Mouse (Mus musculus) neural tube, embryonic 13.5 days (tissue): Measurements from ENCODE around the gene Dennd5a. TPM values are rescaled to one million over a fixed set of nuclear protein-coding genes. Genes with fewer than 3 reads are reported as not detected.
A peak's percentile ranks its signal among the peaks of the same experiment; 100 is the strongest.
"Not testable (repeated sequence)": the region's sequence is repeated elsewhere in the genome, so short reads cannot be mapped to it uniquely, and the experiment has no call there.

Experiments
- ATAC-seq: fragments of 200-750 bp; cut with Nextera tagmentation; 2 replicates; pipeline ENCODE4 v1.8.0; 2017; ENCODE audit warnings: low read depth, mild to moderate bottlenecking, moderate TSS enrichment, moderate library complexity
- H3K27ac ChIP-seq: fragments of 300-500 bp; sonication (generic); replicated peaks from 2 replicates; pipeline ENCODE4 v1.5.1; 2015; ENCODE audit warnings: moderate library complexity, mild to moderate bottlenecking, inconsistent platforms
- H3K27me3 ChIP-seq: fragments of 300-500 bp; sonication (generic); 2 replicates; pipeline ENCODE4 v1.6.1; 2015; ENCODE audit warnings: mild to moderate bottlenecking, inconsistent platforms
- H3K36me3 ChIP-seq: fragments of 300-500 bp; sonication (generic); 2 replicates; pipeline ENCODE4 v1.6.1; 2015; ENCODE audit warnings: mild to moderate bottlenecking, inconsistent platforms
- H3K4me1 ChIP-seq: fragments of 300-500 bp; sonication (generic); replicated peaks from 2 replicates; pipeline ENCODE4 v1.6.1; 2015; ENCODE audit warnings: inconsistent platforms
- H3K4me2 ChIP-seq: fragments of 300-500 bp; sonication (generic); 2 replicates; pipeline ENCODE4 v1.6.1; 2015; ENCODE audit warnings: inconsistent platforms, mild to moderate bottlenecking, moderate library complexity
- H3K4me3 ChIP-seq: fragments of 300-500 bp; sonication (generic); 2 replicates; pipeline ENCODE4 v1.5.1; 2015; ENCODE audit warnings: mild to moderate bottlenecking, inconsistent platforms
- H3K9ac ChIP-seq: fragments of 300-500 bp; sonication (generic); 2 replicates; pipeline ENCODE4 v1.6.1; 2015; ENCODE audit warnings: moderate library complexity, mild to moderate bottlenecking, inconsistent platforms
- H3K9me3 ChIP-seq: fragments of 300-500 bp; sonication (generic); 2 replicates; pipeline ENCODE4 v1.6.1; 2016; ENCODE audit warnings: inconsistent platforms
- WGBS: fragments of 180-500 bp; shearing (Covaris S2); methylation state at CpG from one replicate; pipeline ENCODE4 v1.1.7; 2015; 5-methylcytosine and 5-hydroxymethylcytosine counted together
- polyA plus RNA-seq: library from polyadenylated mRNA; unstranded; fragments of >200 nt; fragmentation: Nextera tagmentation; extraction: Ambion mirVana; gene quantifications from 2 replicates; pipeline ENCODE4 v1.2.1, GENCODE M21; 2015

Dennd5a gene
- polyA plus RNA-seq, result 42.2 and 42.5 TPM in 2 replicates

DNA sequence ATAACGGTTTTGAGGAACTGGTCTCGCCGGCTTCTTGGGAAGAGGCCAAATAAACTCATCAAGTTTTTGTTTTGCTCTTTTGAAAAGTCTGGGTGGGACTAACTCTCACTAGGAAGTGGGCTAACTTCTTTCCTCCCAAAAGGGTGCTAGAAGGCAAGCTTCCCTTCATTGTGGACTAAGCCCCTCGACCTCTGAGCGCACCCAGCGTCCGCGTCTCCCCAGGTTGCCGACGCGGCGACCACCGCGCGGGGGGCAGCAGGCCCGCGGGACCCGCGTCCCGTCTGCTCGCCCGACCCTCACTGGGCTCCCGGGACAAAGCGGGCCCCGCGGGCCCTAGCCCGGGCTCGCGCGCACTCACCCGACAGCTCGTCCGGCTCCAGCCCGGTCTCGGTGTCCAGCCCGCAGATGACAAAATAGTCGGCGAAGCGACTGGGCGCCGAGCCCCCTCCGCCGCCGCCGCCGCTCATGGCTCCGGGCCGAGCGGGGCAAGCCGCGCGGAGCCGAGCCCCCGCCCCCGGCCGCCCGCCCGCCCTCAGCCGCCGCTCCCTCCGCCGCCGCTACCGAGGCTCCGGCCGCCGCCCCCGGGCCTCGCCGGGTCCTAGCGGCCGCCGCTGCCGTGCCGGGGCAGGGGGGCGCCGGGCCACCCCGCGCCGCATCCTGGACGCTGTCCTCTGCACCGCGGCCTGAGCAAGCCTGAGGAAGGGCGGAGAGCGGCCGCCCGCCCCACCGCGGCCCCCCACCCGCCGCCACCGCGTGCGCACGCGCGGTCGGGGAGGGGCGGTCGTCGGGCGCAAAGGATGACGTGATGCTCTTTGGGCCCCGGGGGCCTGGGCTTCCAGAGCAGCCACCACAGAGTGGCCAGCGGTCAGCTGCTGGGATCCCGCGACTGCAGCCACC is at the start of gene Dennd5a:
Dennd5a (minus strand) TSS at position 755 of the 897 bp plus-strand sequence.
- WGBS, result under 1% methylated on average over 66 of the region's 107 CpGs
- no peaks in the 10 kb centered on the region for H3K27me3 ChIP-seq
- H3K36me3 ChIP-seq, result no peaks in the 10 kb centered on the region
- peak within 1 kb of the TSS; percentile 79 for H3K4me3 ChIP-seq
- ATAC-seq, result peak; percentile 95
- H3K4me1 ChIP-seq, result peaks cover 63% of the 10 kb centered on the region
- H3K27ac ChIP-seq, result peak within 1 kb of the TSS; percentile 96
- peak within 1 kb of the TSS; percentile 84 for H3K4me2 ChIP-seq
- H3K9me3 ChIP-seq, result no peaks in the 10 kb centered on the region
- peak within 1 kb of the TSS; percentile 98 for H3K9ac ChIP-seq

DNA sequence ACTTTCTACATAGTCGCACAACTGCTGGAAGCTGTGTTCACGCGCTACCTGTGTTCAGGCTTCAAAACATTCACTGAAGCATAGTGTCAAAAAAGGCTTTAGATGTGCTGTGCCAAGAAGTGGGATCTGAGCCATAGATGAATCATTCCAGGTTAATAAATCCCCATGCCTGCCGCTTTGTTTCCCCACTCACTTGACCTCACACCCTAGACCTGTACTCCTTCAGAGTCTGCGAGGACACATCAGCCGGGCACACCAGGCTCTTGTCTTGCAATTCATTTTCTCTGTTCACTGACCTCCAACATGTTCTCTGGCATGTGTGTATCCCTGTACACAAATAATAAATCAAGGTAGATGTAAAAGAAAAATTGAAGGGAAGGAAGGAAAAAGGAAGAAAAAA is 48.8 kb upstream of the Dennd5a start:
- H3K27me3 ChIP-seq, result no peaks in the 10 kb centered on the region
- H3K9ac ChIP-seq, result no peak overlapping the region
- H3K4me2 ChIP-seq, result no peak overlapping the region
- H3K4me3 ChIP-seq, result no peak overlapping the region
- 93% methylated on average over 6 of the region's 6 CpGs for WGBS
- H3K9me3 ChIP-seq, result no peaks in the 10 kb centered on the region
- no peak overlapping the region for H3K27ac ChIP-seq
- no peaks in the 10 kb centered on the region for H3K36me3 ChIP-seq
- ATAC-seq, result no peak
- no peaks in the 10 kb centered on the region for H3K4me1 ChIP-seq

DNA sequence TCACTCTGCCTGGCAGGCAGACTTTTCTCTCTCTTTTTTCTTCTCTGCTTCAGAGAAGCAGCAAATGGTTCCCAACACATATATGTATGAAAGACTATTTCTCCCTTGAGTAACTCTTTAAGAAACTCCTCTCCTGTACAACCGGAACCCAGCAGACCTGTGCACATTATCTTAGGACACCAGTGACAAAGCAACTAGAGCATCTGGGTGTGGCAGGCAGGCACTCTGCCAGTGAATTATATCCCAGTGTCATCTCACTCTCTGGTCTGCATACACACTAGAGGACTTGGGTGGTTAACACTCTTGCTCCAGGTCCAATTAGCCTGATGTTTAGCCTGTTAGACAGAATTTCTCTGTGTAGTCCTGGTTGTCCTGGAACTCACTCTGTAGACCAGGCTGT is 48.2 kb upstream of the Dennd5a start:
- H3K36me3 ChIP-seq, result no peaks in the 10 kb centered on the region
- H3K4me2 ChIP-seq, result no peak overlapping the region
- H3K27me3 ChIP-seq, result no peaks in the 10 kb centered on the region
- no peak overlapping the region for H3K9ac ChIP-seq
- 100% methylated on average over 1 of the region's 1 CpGs for WGBS
- H3K4me3 ChIP-seq, result no peak overlapping the region
- no peaks in the 10 kb centered on the region for H3K4me1 ChIP-seq
- H3K9me3 ChIP-seq, result no peaks in the 10 kb centered on the region
- H3K27ac ChIP-seq, result no peak overlapping the region
- no peak for ATAC-seq

DNA sequence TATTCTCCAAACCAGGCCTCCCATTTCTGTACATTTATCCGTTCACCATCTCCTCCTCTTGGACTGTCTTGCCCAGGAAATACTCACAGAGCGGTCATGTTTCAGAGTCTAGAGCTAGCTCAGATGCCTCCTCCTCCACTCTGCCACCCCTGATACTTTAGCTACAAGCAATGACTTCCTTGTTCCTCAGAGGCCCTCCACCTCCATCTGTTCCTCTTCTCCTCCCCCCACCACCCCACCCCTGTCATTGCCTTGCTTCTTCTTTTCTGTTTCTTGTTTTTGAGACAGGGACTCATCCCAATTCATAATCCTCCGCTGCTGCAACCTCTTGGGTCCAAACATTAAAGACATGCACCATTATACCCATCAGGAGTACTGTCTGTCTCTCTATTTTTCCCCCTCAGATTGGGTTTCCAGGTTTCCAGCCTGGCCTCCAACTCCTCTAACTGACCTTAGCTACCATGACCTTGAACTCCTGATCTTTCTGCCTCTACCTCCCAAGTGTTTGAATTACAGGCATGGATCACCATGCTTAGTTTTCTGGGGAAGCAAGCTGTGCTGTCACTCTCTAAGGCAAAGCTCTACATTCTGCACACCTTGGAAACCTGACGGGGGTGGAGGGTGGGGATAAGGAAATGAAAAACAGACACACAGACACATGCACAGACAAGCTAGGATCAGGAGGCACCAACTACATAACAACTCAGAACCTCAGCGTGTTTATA is 46.4 kb upstream of the Dennd5a start:
- H3K4me3 ChIP-seq, result no peak overlapping the region
- H3K27me3 ChIP-seq, result no peaks in the 10 kb centered on the region
- H3K4me1 ChIP-seq, result peaks cover 6% of the 10 kb centered on the region
- ATAC-seq, result no peak
- no peak overlapping the region for H3K27ac ChIP-seq
- 86% methylated on average over 5 of the region's 5 CpGs for WGBS
- H3K36me3 ChIP-seq, result no peaks in the 10 kb centered on the region
- H3K9ac ChIP-seq, result no peak overlapping the region
- H3K4me2 ChIP-seq, result no peak overlapping the region
- no peaks in the 10 kb centered on the region for H3K9me3 ChIP-seq

DNA sequence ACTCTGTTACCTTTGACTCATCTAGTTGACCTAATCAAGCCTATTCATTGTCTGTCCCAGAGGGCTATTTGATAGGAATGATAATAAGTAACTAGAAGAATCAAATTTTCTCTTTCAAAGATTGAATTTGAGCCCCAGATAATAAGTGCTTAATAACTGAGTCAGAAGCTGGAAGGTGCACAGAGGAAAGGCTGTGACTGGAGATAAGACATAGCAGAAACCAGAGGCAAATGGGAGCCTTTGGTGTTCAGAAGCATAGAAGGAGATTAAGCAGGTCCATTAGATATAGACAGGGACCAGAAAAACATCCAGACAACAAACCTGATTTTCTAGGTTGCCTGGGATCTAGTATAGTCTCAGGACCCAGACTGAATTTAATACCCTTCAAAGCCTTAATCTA is 45.7 kb upstream of the Dennd5a start:
- Histone ChIP-seq H3K36me3 (no peaks in the 10 kb centered on the region), H3K4me2 (no peak overlapping the region), H3K9me3 (no peaks in the 10 kb centered on the region), H3K27me3 (no peaks in the 10 kb centered on the region), H3K4me1 (peaks cover 6% of the 10 kb centered on the region), H3K4me3 (no peak overlapping the region), H3K9ac (no peak overlapping the region), H3K27ac (no peak overlapping the region)
- ATAC-seq, result no peak

DNA sequence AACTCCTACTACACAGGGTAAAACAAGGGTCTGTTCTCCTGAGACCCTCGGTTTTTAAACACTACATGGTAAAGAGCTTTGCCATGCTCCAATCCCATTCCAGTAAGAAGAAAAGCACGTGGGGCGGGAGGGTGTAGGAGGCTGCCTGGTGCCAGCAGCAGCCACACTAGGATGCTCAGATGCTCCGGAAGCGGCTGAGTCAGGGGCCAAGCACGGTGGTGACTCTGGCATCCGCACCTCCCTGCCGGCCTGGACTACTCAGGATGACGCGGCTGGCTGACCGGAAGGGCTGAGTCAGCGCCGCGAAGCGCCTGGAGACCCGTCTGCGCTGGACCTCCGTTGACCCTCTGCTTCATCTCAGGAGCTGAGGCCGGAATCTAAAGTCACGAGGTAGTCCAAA is 42.7 kb upstream of the Dennd5a start:
- ATAC-seq, result peak; percentile 27; the same call in 1 of the 2 replicates
- Histone ChIP-seq H3K9me3 (no peaks in the 10 kb centered on the region), H3K4me1 (peaks cover 6% of the 10 kb centered on the region), H3K4me2 (peak overlapping the region; percentile 47), H3K27me3 (no peaks in the 10 kb centered on the region), H3K9ac (peak overlapping the region; percentile 58), H3K4me3 (peak overlapping the region; percentile 15; the same call in 1 of the 2 replicates), H3K36me3 (no peaks in the 10 kb centered on the region), H3K27ac (no peak overlapping the region)
- WGBS, result 17% methylated on average over 20 of the region's 20 CpGs

DNA sequence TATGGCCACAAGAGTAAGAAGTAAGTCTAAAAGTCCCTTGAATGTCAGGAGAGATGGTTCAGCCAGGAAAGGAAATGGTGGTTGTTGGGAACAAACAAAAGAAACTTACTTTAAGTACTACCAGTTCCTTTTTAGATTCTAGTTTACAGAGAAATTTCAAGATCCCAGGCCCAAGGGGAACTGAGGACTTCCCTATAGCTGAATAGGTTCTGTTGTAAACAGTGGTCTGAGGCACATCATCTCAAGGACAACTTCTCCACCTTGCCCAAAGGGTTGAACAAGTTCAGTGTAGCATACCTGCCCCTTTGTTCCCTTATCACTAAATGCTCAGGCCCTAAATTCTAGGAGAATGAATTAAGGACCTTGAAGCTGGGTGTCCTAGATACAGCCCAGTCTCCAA is 41.8 kb upstream of the Dennd5a start:
- Histone ChIP-seq H3K36me3 (no peaks in the 10 kb centered on the region), H3K27me3 (no peaks in the 10 kb centered on the region), H3K4me2 (no peak overlapping the region), H3K9me3 (no peaks in the 10 kb centered on the region), H3K4me3 (no peak overlapping the region), H3K4me1 (peaks cover 6% of the 10 kb centered on the region), H3K9ac (no peak overlapping the region), H3K27ac (no peak overlapping the region)
- no peak for ATAC-seq

DNA sequence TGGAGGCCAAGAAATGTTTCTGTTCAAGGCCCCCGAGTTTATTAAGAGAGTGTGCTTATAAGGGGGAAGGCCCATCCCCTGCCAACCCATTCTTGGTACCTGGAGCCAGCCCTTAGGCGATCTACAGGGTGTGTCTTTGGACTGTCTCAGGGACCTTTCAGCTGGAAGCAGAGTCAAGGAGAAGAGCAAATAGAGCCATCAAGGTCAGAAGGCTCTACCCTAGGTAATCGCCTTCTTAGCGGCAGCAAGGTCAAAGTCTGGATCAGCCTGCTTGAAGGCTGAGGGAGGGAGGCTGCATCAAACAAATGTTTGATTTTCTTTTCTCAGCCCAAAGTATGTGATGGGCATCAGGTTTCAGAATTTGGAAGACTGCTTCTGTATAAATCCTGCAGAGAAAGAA is 38.1 kb upstream of the Dennd5a start:
- Histone ChIP-seq H3K36me3 (no peaks in the 10 kb centered on the region), H3K4me2 (no peak overlapping the region), H3K27ac (no peak overlapping the region), H3K9me3 (no peaks in the 10 kb centered on the region), H3K27me3 (no peaks in the 10 kb centered on the region), H3K9ac (no peak overlapping the region), H3K4me3 (no peak overlapping the region), H3K4me1 (peaks cover 6% of the 10 kb centered on the region)
- WGBS, result 84% methylated on average over 4 of the region's 4 CpGs
- no peak for ATAC-seq

DNA sequence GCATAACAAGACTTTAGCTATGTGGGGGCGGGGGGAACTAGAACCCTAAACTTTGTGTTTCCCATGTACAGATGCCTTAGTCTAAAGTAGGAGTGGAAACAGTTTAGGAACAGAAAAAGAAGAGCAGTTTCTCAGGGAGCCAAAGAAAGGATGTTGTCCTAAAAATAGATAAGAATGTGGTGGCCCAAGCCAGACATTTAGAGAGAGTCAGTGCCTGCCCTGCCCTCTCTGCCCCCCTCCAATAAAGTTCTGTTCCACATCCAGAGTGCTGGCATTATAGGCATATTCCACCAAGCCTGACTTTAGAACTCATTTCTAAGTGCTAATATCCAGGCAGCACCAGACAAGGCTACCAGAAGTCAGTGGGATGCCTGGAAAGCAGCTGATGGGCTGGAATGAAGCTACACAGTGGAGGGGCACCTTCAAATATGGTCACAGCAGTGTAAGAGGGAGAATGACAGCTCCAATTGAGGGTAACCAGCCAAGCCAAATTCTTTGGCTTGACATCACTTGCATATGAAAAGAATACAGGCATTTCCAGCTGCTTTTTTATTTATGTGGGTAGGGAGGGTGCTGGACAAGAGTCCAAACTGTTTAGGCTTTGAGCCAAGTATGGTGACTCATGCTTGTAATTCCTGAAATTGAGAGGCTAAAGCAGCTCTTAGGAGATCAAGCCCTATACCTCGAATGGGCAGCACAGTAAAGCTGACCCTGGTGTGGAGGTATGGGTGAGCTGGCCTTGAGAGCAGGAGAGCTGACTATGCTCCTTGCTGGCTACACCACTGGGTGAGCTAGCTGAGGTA is 33.1 kb upstream of the Dennd5a start:
- ATAC-seq, result no peak; the same call in 1 of the 2 replicates
- Histone ChIP-seq H3K36me3 (no peaks in the 10 kb centered on the region), H3K4me1 (no peaks in the 10 kb centered on the region; the same call in 1 of the 2 replicates), H3K4me2 (no peak overlapping the region), H3K27me3 (no peaks in the 10 kb centered on the region), H3K9ac (no peak overlapping the region), H3K9me3 (no peaks in the 10 kb centered on the region), H3K4me3 (no peak overlapping the region), H3K27ac (no peak overlapping the region)
- WGBS, result 72% methylated on average over 2 of the region's 2 CpGs

DNA sequence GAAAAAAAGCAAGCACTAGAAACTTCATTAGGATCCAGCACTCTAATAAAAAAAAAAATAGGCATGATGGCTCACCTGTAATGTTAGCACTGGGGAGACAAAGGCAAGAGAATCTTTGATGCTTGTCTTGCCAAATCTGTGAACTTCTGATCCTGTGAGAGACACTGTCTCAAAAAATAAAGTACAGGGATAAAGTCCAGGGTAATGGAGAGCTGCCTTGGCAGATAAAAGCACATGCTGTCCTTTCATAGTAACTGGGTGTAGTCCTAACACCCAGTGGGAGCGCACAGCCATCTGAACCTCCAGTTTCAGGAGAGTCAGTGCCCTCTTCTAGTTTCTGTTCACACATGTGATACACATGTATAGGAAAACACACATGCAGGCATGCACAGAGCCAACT is 31.0 kb upstream of the Dennd5a start:
- 88% methylated on average over 1 of the region's 1 CpGs for WGBS
- H3K9ac ChIP-seq, result no peak overlapping the region
- no peak overlapping the region for H3K4me3 ChIP-seq
- no peaks in the 10 kb centered on the region for H3K27me3 ChIP-seq
- no peaks in the 10 kb centered on the region for H3K9me3 ChIP-seq
- no peak overlapping the region for H3K4me2 ChIP-seq
- no peak for ATAC-seq
- no peaks in the 10 kb centered on the region for H3K36me3 ChIP-seq
- H3K27ac ChIP-seq, result no peak overlapping the region
- H3K4me1 ChIP-seq, result no peaks in the 10 kb centered on the region; the same call in 1 of the 2 replicates

DNA sequence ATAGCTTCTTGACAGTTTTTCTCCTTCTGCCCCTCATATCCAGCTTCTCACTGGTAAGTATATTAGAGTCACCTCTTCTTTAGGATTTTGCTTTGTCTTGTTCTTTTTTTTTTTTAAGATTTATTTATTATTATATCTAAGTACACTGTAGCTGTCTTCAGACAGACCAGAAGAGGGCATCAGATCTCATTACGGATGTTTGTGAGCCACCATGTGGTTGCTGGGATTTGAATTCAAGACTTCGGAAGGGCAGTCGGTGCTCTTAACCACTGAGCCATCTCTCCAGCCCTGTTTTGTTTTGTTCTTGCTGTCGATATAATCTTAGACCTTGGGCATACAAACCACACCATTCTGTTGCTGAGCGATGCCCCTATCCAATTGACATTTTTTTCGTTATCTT is 26.5 kb upstream of the Dennd5a start, which contains the start of gene Tmem41b:
Tmem41b (minus strand) TSS at position 155 of the 400 bp plus-strand sequence.
- 36% methylated on average over 6 of the region's 6 CpGs for WGBS
- H3K27me3 ChIP-seq, result not testable (repeated sequence)
- ATAC-seq, result peak; percentile 21; the same call in 1 of the 2 replicates

More for the DNA sequence above, 26.5 kb upstream of the Dennd5a start, which contains the start of gene Tmem41b:
- H3K36me3 ChIP-seq, H3K9me3 ChIP-seq: not testable (repeated sequence)
- Histone ChIP-seq H3K27ac (peak within 1 kb of the TSS; percentile 90), H3K9ac (peak within 1 kb of the TSS; percentile 84), H3K4me2 (peak within 1 kb of the TSS; percentile 81), H3K4me3 (peak within 1 kb of the TSS; percentile 60), H3K4me1 (peaks cover 15% of the 10 kb centered on the region)
